Mouse (Mus musculus): Measurements from ENCODE around the gene Pttg1ip.
A peak's percentile ranks its signal among the peaks of the same experiment; 100 is the strongest.

Gene Pttg1ip

GRCm38 (mm10) chr10:77566651-77567050, 14.9 kb upstream of the Pttg1ip start:
- DNase-seq (ENCODE audit: low read depth in 1 of 2, low spot score in 2 of 2): peak; percentile 50 to 73

GRCm38 (mm10) chr10:77569481-77569880, 12.0 kb upstream of the Pttg1ip start:
- DNase-seq (ENCODE audit: low read depth in 1 of 2, low spot score in 2 of 2): no peak

- no peak for DNase-seq (ENCODE audit: low read depth in 1 of 2, low spot score in 2 of 2)
Measured at GRCm38 (mm10) chr10:77569973-77570658, 11.4 kb upstream of the Pttg1ip start.

GRCm38 (mm10) chr10:77572225-77572624, 9.3 kb upstream of the Pttg1ip start:
- no peak for DNase-seq (ENCODE audit: low read depth in 1 of 2, low spot score in 2 of 2)

GRCm38 (mm10) chr10:77573162-77573561, 8.4 kb upstream of the Pttg1ip start:
- no peak for DNase-seq (ENCODE audit: low read depth in 1 of 2, low spot score in 2 of 2)

- DNase-seq (ENCODE audit: low read depth in 1 of 2, low spot score in 2 of 2): no peak
Measured at GRCm38 (mm10) chr10:77580027-77580920, 1.2 kb upstream of the Pttg1ip start.

GRCm38 (mm10) chr10:77581023-77581407, 505 bp upstream of the Pttg1ip start:
- no peak for DNase-seq (ENCODE audit: low read depth in 1 of 2, low spot score in 2 of 2)

- DNase-seq (ENCODE audit: low read depth in 1 of 2, low spot score in 2 of 2): no peak
Measured at GRCm38 (mm10) chr10:77582285-77582618, 732 bp downstream of the Pttg1ip start.

GRCm38 (mm10) chr10:77583795-77584422, 2.4 kb downstream of the Pttg1ip start:
- no peak for DNase-seq (ENCODE audit: low read depth in 1 of 2, low spot score in 2 of 2)

- no peak for DNase-seq (ENCODE audit: low read depth in 1 of 2, low spot score in 2 of 2)
Measured at GRCm38 (mm10) chr10:77586637-77587036, 5.1 kb downstream of the Pttg1ip start.

GRCm38 (mm10) chr10:77587091-77587775, 5.7 kb downstream of the Pttg1ip start:
- no peak for DNase-seq (ENCODE audit: low read depth in 1 of 2, low spot score in 2 of 2)

GRCm38 (mm10) chr10:77588036-77588435, 6.5 kb downstream of the Pttg1ip start:
- no peak for DNase-seq (ENCODE audit: low read depth in 1 of 2, low spot score in 2 of 2)

GRCm38 (mm10) chr10:77589117-77589516, 7.6 kb downstream of the Pttg1ip start:
- no peak for DNase-seq (ENCODE audit: low read depth in 1 of 2, low spot score in 2 of 2)

GRCm38 (mm10) chr10:77589749-77590148, 8.2 kb downstream of the Pttg1ip start:
- DNase-seq (ENCODE audit: low read depth in 1 of 2, low spot score in 2 of 2): no peak

GRCm38 (mm10) chr10:77590812-77591211, 9.3 kb downstream of the Pttg1ip start:
- DNase-seq (ENCODE audit: low read depth in 1 of 2, low spot score in 2 of 2): peak in 1 of 2 experiments; percentile 14

GRCm38 (mm10) chr10:77591546-77591945, 10.0 kb downstream of the Pttg1ip start:
- no peak for DNase-seq (ENCODE audit: low read depth in 1 of 2, low spot score in 2 of 2)

- no peak for DNase-seq (ENCODE audit: low read depth in 1 of 2, low spot score in 2 of 2)
Measured at GRCm38 (mm10) chr10:77596060-77596459, 14.5 kb downstream of the Pttg1ip start.

- no peak for DNase-seq (ENCODE audit: low read depth in 1 of 2, low spot score in 2 of 2)
Measured at GRCm38 (mm10) chr10:77603021-77603420, 21.5 kb downstream of the Pttg1ip start.

GRCm38 (mm10) chr10:77604111-77604510, 22.6 kb downstream of the Pttg1ip start:
- no peak for DNase-seq (ENCODE audit: low read depth in 1 of 2, low spot score in 2 of 2)

GRCm38 (mm10) chr10:77604958-77605357, 23.4 kb downstream of the Pttg1ip start:
- no peak for DNase-seq (ENCODE audit: low read depth in 1 of 2, low spot score in 2 of 2)

GRCm38 (mm10) chr10:77605368-77605767, 23.8 kb downstream of the Pttg1ip start:
- no peak for DNase-seq (ENCODE audit: low read depth in 1 of 2, low spot score in 2 of 2)

Data from monocyte, adult 2 months (primary cell).